In genomic region chr2:46492299-46492698, GRCm38 (mm10) we compare ENCODE assay signal across 25 mouse cellular contexts.
"Had no signal": no experiment of that assay in that cellular context is flagged by ENCODE, and none has a peak within 500 bp of the region (broad histone marks: within the 10 kb centered on the region; RNA-seq: fewer than 3 reads in every experiment).

No protein-coding gene starts in this region.

- DNase-seq: gastrocnemius, postnatal 14 days; gastrocnemius, postnatal 36 days; heart, adult 11 months; heart, adult 2 months; heart, postnatal 14 days; heart, postnatal 36 days; kidney, adult 11 months; kidney, adult 2 months; kidney, adult 9 months; kidney, postnatal 14 days; kidney, postnatal 36 days; layer of hippocampus, adult 9-11 months; left cerebral cortex, postnatal 4 days had no signal

- ATAC-seq: hindbrain, postnatal 0 days; intestine, embryonic 16.5 days had no signal

- H3K4me3 ChIP-seq: heart, adult 2 months; heart, embryonic 13.5 days; heart, embryonic 15.5 days; hindbrain, embryonic 13.5 days; hindbrain, embryonic 15.5 days; kidney, embryonic 15.5 days; left cerebral cortex, adult 2 months; limb, embryonic 13.5 days; limb, embryonic 15.5 days had no signal

- H3K9me3 ChIP-seq: heart, embryonic 15.5 days; hindbrain, embryonic 13.5 days; hindbrain, embryonic 15.5 days; kidney, embryonic 15.5 days; limb, embryonic 13.5 days; limb, embryonic 15.5 days had no signal

- H3K4me1 ChIP-seq: heart, embryonic 13.5 days; heart, embryonic 15.5 days; hindbrain, embryonic 13.5 days; hindbrain, embryonic 15.5 days; kidney, embryonic 15.5 days; limb, embryonic 13.5 days; limb, embryonic 15.5 days had no signal

- H3K9ac ChIP-seq: heart, embryonic 13.5 days; heart, embryonic 15.5 days; hindbrain, embryonic 13.5 days; hindbrain, embryonic 15.5 days; kidney, embryonic 15.5 days; limb, embryonic 13.5 days; limb, embryonic 15.5 days had no signal

- H3K36me3 ChIP-seq: heart, embryonic 13.5 days; heart, embryonic 15.5 days; hindbrain, embryonic 13.5 days; hindbrain, embryonic 15.5 days; kidney, embryonic 15.5 days; limb, embryonic 13.5 days; limb, embryonic 15.5 days had no signal

- H3K4me2 ChIP-seq: heart, embryonic 11.5 days; heart, embryonic 13.5 days; heart, embryonic 15.5 days; hindbrain, embryonic 13.5 days; hindbrain, embryonic 15.5 days; kidney, embryonic 15.5 days; limb, embryonic 13.5 days; limb, embryonic 15.5 days had no signal

- H3K27ac ChIP-seq: heart, adult 2 months; heart, embryonic 13.5 days; heart, embryonic 15.5 days; hindbrain, embryonic 13.5 days; hindbrain, embryonic 15.5 days; hindbrain, postnatal 0 days; kidney, embryonic 15.5 days; kidney, postnatal 0 days; left cerebral cortex, adult 2 months; limb, embryonic 13.5 days; limb, embryonic 15.5 days had no signal

- H3K27me3 ChIP-seq: heart, embryonic 13.5 days; heart, embryonic 15.5 days; hindbrain, embryonic 13.5 days; hindbrain, embryonic 15.5 days; kidney, embryonic 15.5 days; limb, embryonic 13.5 days; limb, embryonic 15.5 days had no signal
